Mouse (Mus musculus): ENCODE results near the gene Shisa5.

The Shisa5 gene

DNA sequence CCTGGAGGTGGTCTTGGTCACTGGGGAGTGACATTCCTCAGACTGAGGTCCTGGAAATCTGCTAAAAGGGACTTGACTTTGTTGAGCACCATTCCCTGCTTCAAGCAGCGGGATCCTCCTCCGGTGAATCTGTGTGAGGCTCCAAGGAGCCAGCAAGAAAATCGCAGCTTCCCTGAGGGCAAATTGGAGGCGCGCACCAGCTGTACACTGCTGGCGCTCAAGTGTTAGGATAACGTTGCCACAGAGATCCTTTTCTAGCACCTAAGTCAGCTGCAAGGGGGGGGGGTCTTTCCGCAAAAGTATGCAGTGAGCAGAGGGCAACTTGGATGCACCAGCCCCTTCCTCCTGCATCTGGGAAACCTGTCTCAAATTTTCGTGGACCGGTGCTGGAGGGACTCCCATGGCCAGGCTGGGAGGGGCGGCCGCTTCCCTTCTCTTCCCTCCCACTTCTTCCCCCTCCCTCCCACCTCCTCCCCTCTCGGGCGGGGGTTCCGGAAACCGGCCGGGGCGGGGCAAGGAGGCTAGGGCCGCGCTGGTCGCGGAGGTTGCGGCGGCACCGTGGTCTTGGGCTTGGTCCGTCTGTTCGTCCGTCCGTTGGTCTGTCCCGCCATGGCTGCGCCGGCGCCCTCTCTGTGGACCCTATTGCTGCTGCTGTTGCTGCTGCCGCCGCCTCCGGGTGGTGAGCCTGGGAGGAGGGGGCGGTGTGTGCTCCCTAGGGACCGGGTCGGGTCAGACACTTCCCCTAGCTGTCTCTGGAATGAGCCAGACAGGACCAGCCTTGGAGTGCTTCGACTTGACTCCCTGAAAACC, at the start of gene Shisa5:
Gene Shisa5 (plus strand): TSS at position 480 of the 810 bp plus-strand sequence.
- no peak for DNase-seq (ENCODE audit: low read depth, low spot score)

DNA sequence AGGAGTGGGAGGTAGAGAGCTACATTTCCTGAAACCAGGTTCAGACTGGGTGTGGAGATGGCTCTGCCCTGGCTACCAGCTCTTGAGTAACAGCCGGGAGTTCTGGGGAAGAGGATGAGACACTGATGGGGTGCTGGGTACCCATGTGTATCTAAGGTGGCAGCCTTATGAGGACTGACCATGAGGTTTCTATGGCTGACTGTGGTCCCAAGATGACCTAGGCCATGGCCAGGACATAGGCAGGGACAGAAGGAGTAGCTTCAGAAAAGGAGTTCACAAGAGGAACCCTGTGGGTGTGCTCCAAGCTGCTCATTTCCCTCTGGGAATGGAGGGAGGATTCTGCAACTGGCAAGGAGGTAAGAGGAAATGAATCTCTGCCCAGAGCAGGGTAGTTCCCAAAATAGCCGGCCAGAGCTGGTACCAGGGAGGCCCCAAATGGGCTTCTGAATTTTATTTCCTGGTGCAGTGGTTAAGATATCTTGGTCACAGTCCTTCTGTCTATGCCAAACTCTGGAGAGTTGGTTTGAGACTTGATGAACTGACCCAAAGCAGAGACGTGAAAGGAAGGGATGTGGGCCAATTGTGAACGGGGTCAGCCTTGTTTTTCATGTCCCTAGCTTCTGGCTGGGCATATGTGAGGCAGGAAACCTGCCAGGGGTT, 48.4 kb upstream of the Shisa5 start:
- DNase-seq (ENCODE audit: low read depth, low spot score): no peak

- no peak for DNase-seq (ENCODE audit: low read depth, low spot score)
These were observed 47.9 kb upstream of the Shisa5 start for GRCm38 (mm10) chr9:108990462-108990820.

- DNase-seq (ENCODE audit: low read depth, low spot score): peak; percentile 96
These were observed 46.8 kb upstream of the Shisa5 start, which contains the start of gene Pfkfb4 for GRCm38 (mm10) chr9:108991428-108992084. Pfkfb4 (plus strand) TSS chr9:108991778.

GRCm38 (mm10) chr9:108992085-108992469, 46.3 kb upstream of the Shisa5 start:
- no peak for DNase-seq (ENCODE audit: low read depth, low spot score)

DNA sequence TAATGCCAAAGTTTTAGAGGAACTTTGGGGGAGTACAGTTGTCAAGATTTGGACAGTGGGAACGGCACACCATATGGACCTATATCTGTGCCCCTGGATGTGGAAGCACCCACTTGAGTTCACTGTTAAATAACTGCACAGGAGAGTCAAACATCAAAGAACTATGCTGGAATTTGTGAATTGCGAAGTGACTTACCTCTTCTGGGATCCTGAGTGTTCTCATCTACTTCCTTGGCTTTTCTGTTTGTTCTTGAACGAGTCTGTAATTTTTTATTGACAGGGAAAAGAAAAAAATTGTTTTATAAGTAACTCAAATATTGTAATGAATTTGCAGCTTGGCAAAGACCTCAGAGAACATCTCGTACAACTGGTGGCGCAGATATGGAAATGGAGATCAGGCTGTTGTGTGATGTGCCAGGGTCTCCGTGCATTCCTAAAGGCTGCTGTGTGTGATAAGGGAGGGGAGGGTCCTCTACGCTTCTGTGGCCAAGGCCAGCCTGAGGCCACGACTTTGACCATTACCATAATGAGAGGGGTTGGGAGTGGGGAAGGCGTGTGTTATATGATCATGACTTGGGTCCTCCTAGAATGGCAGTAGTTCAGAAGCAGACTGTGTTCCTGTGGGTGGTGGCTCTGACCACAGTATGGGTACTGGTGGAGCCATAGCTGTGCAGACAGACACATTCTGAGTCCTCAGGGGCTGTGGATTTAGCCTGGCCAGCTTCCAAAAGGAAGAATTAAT, 45.6 kb upstream of the Shisa5 start:
- DNase-seq (ENCODE audit: low read depth, low spot score): no peak

GRCm38 (mm10) chr9:108996411-108996810, 42.0 kb upstream of the Shisa5 start:
- no peak for DNase-seq (ENCODE audit: low read depth, low spot score)

DNA sequence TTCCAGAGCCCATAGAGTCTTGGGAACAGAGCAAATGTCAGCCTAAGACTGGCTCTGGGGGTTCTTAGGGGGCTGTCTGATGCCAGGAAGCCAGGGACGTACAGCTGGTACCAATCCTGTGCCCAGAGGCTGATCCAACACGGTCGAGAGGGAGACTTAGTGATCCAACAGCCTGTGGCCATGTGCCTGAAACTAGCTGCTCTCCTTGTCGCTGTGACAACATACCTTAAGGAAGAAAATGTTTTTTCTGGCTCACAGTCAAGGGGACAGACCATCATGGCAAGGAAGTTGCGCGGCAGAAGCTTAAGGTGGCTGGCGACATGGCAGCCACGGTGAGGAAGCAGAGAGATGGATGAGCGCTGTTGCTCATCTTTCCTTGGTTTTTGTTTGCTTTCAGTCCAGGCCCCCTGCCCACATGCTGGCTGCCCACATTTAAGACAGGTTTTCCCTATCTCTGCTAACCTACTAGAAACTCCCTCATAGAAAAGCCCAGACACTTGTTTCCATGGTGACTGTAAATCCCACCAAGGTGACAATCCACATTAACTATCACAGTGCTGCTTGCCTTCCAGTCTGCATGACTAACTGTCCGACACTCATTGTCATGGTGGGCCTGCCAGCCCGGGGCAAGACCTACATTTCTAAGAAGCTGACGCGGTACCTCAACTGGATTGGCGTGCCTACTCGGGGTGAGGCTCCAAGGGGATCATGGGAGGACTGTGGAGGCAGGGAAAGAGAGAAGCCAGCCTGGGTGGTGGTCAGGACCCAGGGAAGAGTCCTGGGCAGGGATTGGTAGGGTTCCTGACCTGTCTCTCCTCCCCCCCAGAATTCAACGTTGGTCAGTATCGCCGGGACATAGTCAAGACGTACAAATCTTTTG, 39.8 kb upstream of the Shisa5 start:
- no peak for DNase-seq (ENCODE audit: low read depth, low spot score)

DNA sequence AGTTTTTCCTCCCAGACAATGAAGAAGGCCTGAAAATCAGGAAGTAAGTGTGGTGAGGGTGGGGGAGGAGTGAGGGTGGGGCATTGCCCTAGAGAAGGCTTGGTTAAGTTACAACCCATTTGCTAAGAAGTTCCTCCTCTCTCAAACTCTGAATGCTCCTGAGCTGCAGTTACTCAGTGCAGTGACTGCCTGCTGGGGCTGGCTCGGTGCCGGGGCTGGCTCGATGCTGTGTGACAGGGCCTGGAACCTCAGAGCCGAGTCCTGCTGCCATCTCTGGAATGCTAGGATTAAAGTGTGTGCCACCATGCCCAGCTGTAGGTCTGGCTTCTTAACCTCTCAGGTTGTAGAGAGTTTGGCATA, 39.2 kb upstream of the Shisa5 start:
- no peak for DNase-seq (ENCODE audit: low read depth, low spot score)

DNA sequence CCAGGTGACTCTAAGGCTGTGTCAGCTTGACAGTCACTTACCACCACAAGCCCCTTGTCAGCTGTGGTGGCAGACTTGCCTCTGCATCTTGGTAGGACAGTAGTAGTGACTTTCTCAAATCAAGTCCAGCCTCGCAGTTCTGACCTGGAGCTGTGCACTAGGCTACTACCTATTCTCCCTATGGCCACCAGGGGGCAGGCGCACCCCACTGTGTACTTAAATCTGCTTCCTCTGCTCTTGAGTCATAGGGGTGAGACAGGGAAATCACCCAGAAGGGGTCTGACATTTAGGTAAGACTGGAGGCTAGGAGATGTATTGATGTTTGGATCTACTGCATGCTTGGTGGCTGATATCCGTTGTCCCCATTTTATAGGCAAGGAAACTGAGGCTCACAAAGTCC, 37.6 kb upstream of the Shisa5 start:
- DNase-seq (ENCODE audit: low read depth, low spot score): peak; percentile 61

DNA sequence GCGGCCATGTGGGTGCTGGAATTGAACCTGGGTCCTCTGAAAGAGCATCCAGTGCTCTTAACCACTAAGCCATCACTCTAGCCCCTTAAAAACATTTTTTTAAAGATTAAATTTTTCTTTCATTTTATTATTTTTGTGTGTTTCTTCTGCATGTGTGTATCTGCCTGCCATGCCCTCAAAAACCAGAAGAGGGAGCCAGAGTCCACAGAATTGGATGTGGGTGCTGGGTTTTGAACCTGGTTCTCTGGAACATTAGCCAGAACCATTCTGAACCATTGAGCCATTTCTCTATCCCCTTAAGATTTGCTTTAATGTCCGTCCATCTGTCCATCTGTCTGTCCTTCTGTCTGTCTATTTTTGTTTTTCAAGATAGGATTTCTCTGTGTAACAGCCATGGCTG, 35.2 kb upstream of the Shisa5 start:
- peak; percentile 36 for DNase-seq (ENCODE audit: low read depth, low spot score)

- DNase-seq (ENCODE audit: low read depth, low spot score): no peak
These were observed 31.2 kb upstream of the Shisa5 start for GRCm38 (mm10) chr9:109007025-109007780.

DNA sequence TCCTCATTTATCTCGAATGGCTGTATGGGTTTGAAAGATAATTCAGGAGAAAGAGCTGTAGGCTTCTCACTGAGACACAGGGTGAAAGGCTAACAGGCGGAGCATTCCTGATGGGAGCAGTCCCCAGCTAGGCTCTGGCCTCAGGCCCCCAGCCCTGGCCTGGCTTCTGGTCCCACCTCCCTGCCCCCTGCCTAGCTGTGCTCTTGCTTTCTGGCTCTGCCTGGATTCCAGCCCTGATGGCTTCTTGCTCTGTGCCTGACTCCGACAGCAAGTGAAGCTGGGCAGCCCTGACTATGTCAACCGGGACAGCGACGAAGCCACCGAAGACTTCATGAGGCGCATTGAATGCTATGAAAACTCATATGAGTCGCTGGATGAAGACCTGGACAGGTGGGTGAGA, 30.3 kb upstream of the Shisa5 start:
- DNase-seq (ENCODE audit: low read depth, low spot score): no peak

GRCm38 (mm10) chr9:109008994-109009635, 29.2 kb upstream of the Shisa5 start:
- DNase-seq (ENCODE audit: low read depth, low spot score): no peak

DNA sequence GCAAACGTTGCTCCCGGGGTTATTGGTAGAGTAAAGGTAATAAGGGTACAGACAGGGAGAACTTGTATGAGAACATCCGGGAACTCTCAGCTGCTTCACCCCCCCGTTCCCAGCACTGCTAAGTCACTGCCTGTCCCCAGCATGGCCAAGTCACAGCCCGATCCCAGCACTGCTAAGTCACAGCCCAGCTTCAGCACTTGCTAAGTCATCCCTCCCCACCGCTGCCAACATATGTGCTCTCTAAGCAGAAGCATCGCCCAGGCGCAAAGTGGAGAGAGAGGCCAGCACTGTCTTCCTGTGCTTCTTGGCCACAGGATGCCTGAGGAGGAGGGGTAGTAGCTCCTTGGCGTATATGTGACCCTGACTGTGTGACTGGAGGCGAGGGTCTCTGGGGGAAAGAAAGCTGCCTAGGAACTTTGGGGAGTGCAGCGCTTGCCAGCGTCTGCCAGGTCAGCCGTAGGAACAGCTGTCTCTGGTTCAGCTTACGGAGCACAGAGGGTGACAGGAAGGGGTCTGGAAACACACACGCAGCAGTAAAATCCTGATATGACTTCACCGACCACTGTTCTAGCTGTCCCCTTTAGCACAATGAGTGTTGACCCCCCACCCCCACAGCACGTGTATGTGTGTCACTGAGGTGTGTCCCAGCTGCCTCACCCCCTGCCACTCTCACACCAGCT, 28.6 kb upstream of the Shisa5 start:
- no peak for DNase-seq (ENCODE audit: low read depth, low spot score)

DNA sequence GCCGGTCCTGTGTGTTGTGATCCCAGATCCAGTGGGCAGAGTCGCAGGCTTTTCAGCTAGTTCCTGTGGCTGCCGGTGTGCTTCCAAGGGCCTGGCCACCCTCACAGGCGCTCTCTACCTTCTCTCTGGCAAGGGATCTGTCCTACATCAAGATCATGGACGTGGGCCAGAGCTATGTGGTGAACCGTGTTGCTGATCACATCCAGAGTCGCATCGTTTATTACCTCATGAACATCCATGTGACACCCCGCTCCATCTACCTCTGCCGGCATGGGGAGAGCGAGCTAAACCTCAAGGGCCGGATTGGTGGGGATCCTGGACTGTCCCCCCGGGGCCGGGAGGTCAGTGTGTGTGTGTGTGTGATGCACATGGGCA, 28.1 kb upstream of the Shisa5 start:
- DNase-seq (ENCODE audit: low read depth, low spot score): no peak

DNA sequence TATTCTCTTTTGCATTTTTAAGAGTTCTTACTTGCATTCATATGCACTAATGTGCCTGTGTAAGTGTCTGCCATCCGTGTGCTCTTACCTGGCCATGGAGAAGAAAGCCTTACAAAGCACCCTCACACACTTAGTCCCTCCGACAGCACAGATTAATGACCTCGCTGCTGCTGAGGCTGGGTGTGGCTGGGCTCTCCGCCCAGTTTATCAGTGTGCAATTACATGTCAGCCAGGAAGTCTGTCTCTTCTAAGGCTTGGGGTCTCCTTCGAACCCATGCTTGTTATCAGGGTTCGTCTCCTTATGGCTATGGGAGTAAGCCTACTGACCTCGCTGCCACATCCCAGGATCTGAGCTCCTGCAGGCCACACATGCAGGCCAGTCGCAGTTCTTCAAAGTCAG, 23.0 kb upstream of the Shisa5 start:
- no peak for DNase-seq (ENCODE audit: low read depth, low spot score)

- no peak for DNase-seq (ENCODE audit: low read depth, low spot score)
These were observed 21.3 kb upstream of the Shisa5 start for GRCm38 (mm10) chr9:109016973-109017604.

- DNase-seq (ENCODE audit: low read depth, low spot score): no peak
These were observed 16.9 kb upstream of the Shisa5 start for GRCm38 (mm10) chr9:109021428-109021827.
